Mouse (Mus musculus) cerebellum, postnatal 4 days (tissue): ENCODE results near the gene Nphs2.
"Not testable (repeated sequence)": the region's sequence is repeated elsewhere in the genome, so short reads cannot be mapped to it uniquely, and the experiment has no call there.

Source experiments
- DNase-seq, 2 experiments: peaks; one replicate each; pipeline ENCODE4 v3.0.0; 2022; ENCODE audit warnings: low spot score in 2 of 2, mixed read lengths in 1 of 2

The Nphs2 gene

GRCm38 (mm10) chr1:156310630-156311029 lies at the start of gene Nphs2:
TSS of gene Nphs2 (plus strand) at chr1:156310727.
- no peak for DNase-seq

GRCm38 (mm10) chr1:156263352-156263751 lies 47.2 kb upstream of the Nphs2 start:
- DNase-seq, result peak; percentile 56 to 65

- no peak for DNase-seq
These were observed 46.6 kb upstream of the Nphs2 start for GRCm38 (mm10) chr1:156263946-156264345.

- not testable (repeated sequence) for DNase-seq
These were observed 42.0 kb upstream of the Nphs2 start for GRCm38 (mm10) chr1:156268546-156268945.

- DNase-seq, result no peak
These were observed 40.1 kb upstream of the Nphs2 start for GRCm38 (mm10) chr1:156270471-156270870.

GRCm38 (mm10) chr1:156271654-156272053 lies 38.9 kb upstream of the Nphs2 start:
- no peak for DNase-seq

GRCm38 (mm10) chr1:156273647-156274046 lies 36.9 kb upstream of the Nphs2 start:
- DNase-seq, result no peak

- no peak for DNase-seq
These were observed 30.4 kb upstream of the Nphs2 start for GRCm38 (mm10) chr1:156280131-156280530.

- no peak for DNase-seq
These were observed 26.3 kb upstream of the Nphs2 start for GRCm38 (mm10) chr1:156284207-156284606.

GRCm38 (mm10) chr1:156284851-156285540 lies 25.5 kb upstream of the Nphs2 start:
- DNase-seq, result no peak

GRCm38 (mm10) chr1:156285541-156285896 lies 25.0 kb upstream of the Nphs2 start:
- no peak for DNase-seq

GRCm38 (mm10) chr1:156288556-156289221 lies 21.8 kb upstream of the Nphs2 start:
- no peak for DNase-seq

GRCm38 (mm10) chr1:156289222-156289587 lies 21.3 kb upstream of the Nphs2 start:
- not testable (repeated sequence) for DNase-seq

GRCm38 (mm10) chr1:156290016-156290415 lies 20.5 kb upstream of the Nphs2 start:
- no peak for DNase-seq

GRCm38 (mm10) chr1:156302911-156303749 lies 7.4 kb upstream of the Nphs2 start, which contains the start of gene Tdrd5:
TSS of gene Tdrd5 (minus strand) at chr1:156303664.
- DNase-seq, result peak in 1 of 2 experiments; percentile 32

GRCm38 (mm10) chr1:156308595-156308994 lies 1.9 kb upstream of the Nphs2 start:
- no peak for DNase-seq

GRCm38 (mm10) chr1:156323126-156323525 lies 12.6 kb downstream of the Nphs2 start:
- no peak for DNase-seq

GRCm38 (mm10) chr1:156340847-156341246 lies 30.3 kb downstream of the Nphs2 start:
- no peak for DNase-seq

- no peak for DNase-seq
These were observed 33.9 kb downstream of the Nphs2 start for GRCm38 (mm10) chr1:156344433-156344832.

- DNase-seq, result no peak
These were observed 35.1 kb downstream of the Nphs2 start for GRCm38 (mm10) chr1:156345633-156346032.

- no peak for DNase-seq
These were observed 38.5 kb downstream of the Nphs2 start for GRCm38 (mm10) chr1:156349031-156349430.

- DNase-seq, result no peak
These were observed 39.9 kb downstream of the Nphs2 start for GRCm38 (mm10) chr1:156350441-156350840.
